Mouse (Mus musculus): ENCODE measurements around the gene Pdk1. TPM values are rescaled to one million over a fixed set of nuclear protein-coding genes. Genes with fewer than 3 reads are reported as not detected.

Pdk1 gene
- total and polyA plus RNA-seq, 3 experiments = 12.2 to 56.1 TPM; not detected in 1

DNA sequence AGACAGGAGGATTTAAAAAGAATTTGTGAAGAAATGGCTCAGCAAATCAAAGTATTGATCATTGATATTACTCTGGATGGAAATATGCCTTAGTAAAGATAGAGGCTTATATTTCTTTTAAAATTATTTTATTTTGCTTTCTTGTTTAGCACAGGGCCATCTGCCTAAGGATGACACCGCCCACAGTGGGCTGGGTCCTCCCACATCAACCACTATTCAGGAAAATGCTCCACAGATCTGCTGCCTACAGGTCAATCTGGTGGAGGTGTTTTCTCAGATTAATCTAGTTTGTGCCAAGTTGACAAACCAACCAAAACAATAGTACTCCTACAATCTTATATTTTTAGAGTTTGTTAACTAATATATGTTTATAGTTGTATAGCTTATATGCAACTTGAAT, 63.7 kb downstream of the Pdk1 start:
- Histone ChIP-seq H3K9ac (ENCODE audit: control insufficient read depth, low read depth, low read length, poor library complexity, severe bottlenecking) (no peak overlapping the region), H3K4me1 (ENCODE audit: control insufficient read depth in 1 of 2, insufficient read depth in 2 of 2, low read length in 2 of 2) (0 out of 4 replicates have a peak, but pooled peaks cover 0 to 2% of the 10 kb centered on the region in 2 experiments), H3K27me3 (ENCODE audit: control insufficient read depth in 1 of 2, insufficient read depth in 2 of 2, low read length in 2 of 2) (peaks cover 3% of the 10 kb centered on the region in 2 experiments), H3K9me3 (replicated peaks; ENCODE audit: insufficient read depth, low read length) (no peaks in the 10 kb centered on the region), H3K27ac (ENCODE audit: control insufficient read depth, low read depth, low read length) (no peak overlapping the region), H3K79me2 (ENCODE audit: control insufficient read depth, insufficient read depth, low read length, poor library complexity) (no peaks in the 10 kb centered on the region), H3K36me3 (ENCODE audit: control insufficient read depth in 1 of 2, insufficient read depth in 2 of 2, low read length in 2 of 2) (no peaks in the 10 kb centered on the region), H3K4me3 (ENCODE audit: control insufficient read depth in 1 of 2, insufficient read depth in 1 of 2, low read depth in 2 of 2, low read length in 2 of 2) (no peak overlapping the region)
- TF ChIP-seq CTCF (IDR thresholded peaks at IDR 0.05 in 2 of 3, conservative IDR thresholded peaks at IDR 0.05 in 1 of 3; ENCODE audit: control insufficient read depth in 1 of 3, insufficient read depth in 1 of 3, low read depth in 2 of 3, low read length in 3 of 3, poor library complexity in 1 of 3, severe bottlenecking in 1 of 3) = no peak
- no peak for TF ChIP-seq TCF12 (IDR thresholded peaks at IDR 0.05; ENCODE audit: low read depth, low read length)
- no peak for TF ChIP-seq TBP (IDR thresholded peaks at IDR 0.05; ENCODE audit: low read depth, low read length)
- TF ChIP-seq ZKSCAN1 (IDR thresholded peaks at IDR 0.05; ENCODE audit: low read depth, low read length) = no peak
- no peak for TF ChIP-seq MXI1 (IDR thresholded peaks at IDR 0.05; ENCODE audit: low read depth, low read length)
- no peak for TF ChIP-seq NRF1 (IDR thresholded peaks at IDR 0.05; ENCODE audit: insufficient read depth, low read depth, low read length, poor library complexity, severe bottlenecking)
- no peak for TF ChIP-seq ZNF384 (IDR thresholded peaks at IDR 0.05; ENCODE audit: low read depth, low read length)
- TF ChIP-seq CHD1 (IDR thresholded peaks at IDR 0.05; ENCODE audit: low read depth, low read length) = no peak
- no peak for TF ChIP-seq MYB (IDR thresholded peaks at IDR 0.05; ENCODE audit: low read depth, low read length)
- no peak for TF ChIP-seq GATA1 (IDR thresholded peaks at IDR 0.05; ENCODE audit: low read depth, low read length)
- TF ChIP-seq MAZ (IDR thresholded peaks at IDR 0.05; ENCODE audit: low read depth, low read length) = no peak
- TF ChIP-seq TAL1 (IDR thresholded peaks at IDR 0.05; ENCODE audit: low read length) = no peak
- TF ChIP-seq HCFC1 (IDR thresholded peaks at IDR 0.05; ENCODE audit: low read depth, low read length) = no peak
- no peak for TF ChIP-seq SIN3A (IDR thresholded peaks at IDR 0.05; ENCODE audit: low read length)
- no peak for TF ChIP-seq GABPA (IDR thresholded peaks at IDR 0.05; ENCODE audit: low read depth, low read length)
- TF ChIP-seq MAX (IDR thresholded peaks at IDR 0.05; ENCODE audit: low read length) = no peak
- no peak for TF ChIP-seq ZMIZ1 (IDR thresholded peaks at IDR 0.05; ENCODE audit: low read depth, low read length)
- TF ChIP-seq MEF2A (IDR thresholded peaks at IDR 0.05; ENCODE audit: extremely low read depth, insufficient replicate concordance, low read depth, low read length, poor library complexity, severe bottlenecking) = no peak
- no peak for DNase-seq (ENCODE audit: low read depth, low spot score)

DNA sequence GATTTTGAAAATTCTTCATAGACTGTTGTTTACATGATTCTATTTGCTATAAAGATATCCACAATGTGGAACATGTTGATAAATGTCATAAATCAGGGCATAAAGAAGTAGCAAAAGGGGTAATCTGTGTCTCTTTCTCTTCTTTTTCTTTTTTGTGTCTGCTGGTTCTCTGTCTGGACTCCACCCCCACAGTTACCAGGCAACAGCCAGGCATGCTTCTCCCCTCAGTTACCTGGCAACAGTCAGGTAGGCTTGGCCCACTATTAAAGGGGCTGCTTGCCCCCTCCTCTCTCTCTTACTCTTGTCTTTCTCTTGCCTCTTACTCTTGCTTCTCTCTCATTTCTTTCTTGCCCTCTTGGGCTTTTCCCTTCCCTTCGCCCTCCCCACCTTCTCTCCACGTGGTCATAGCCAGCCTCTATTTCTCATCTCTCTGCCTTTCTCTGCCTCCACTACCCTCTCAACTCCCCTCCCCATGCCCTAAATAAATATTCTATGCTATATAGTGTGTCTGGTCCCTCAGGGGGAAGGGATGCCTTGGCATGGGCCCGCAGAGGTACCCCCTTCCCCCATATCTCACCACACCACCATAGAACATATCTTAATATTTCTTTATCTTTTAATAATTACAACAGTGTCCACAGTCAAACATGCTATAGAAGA, 64.8 kb downstream of the Pdk1 start:
- no peak overlapping the region for H3K4me3 ChIP-seq (ENCODE audit: control insufficient read depth in 1 of 2, insufficient read depth in 1 of 2, low read depth in 2 of 2, low read length in 2 of 2)
- TF ChIP-seq ZC3H11A (IDR thresholded peaks at IDR 0.05; ENCODE audit: low read depth, low read length) (no peak), BHLHE40 (IDR thresholded peaks at IDR 0.05; ENCODE audit: borderline replicate concordance, low read depth, low read length) (no peak), MAX (IDR thresholded peaks at IDR 0.05; ENCODE audit: low read length) (no peak), USF2 (IDR thresholded peaks at IDR 0.05; ENCODE audit: borderline replicate concordance in 1 of 2, insufficient read depth in 1 of 2, low read depth in 1 of 2, low read length in 2 of 2) (no peak)
- no peaks in the 10 kb centered on the region for H3K36me3 ChIP-seq (ENCODE audit: control insufficient read depth in 1 of 2, insufficient read depth in 2 of 2, low read length in 2 of 2)
- H3K27ac ChIP-seq (ENCODE audit: control insufficient read depth, low read depth, low read length) = no peak overlapping the region
- H3K79me2 ChIP-seq (ENCODE audit: control insufficient read depth, insufficient read depth, low read length, poor library complexity) = no peaks in the 10 kb centered on the region
- no peaks in the 10 kb centered on the region for H3K9me3 ChIP-seq (replicated peaks; ENCODE audit: insufficient read depth, low read length)
- DNase-seq (ENCODE audit: low read depth, low spot score) = no peak
- no peak overlapping the region for H3K9ac ChIP-seq (ENCODE audit: control insufficient read depth, low read depth, low read length, poor library complexity, severe bottlenecking)
- H3K4me1 ChIP-seq (ENCODE audit: control insufficient read depth in 1 of 2, insufficient read depth in 2 of 2, low read length in 2 of 2) = 0 out of 4 replicates have a peak, but pooled peaks cover 0 to 3% of the 10 kb centered on the region in 2 experiments
- peaks cover 2 to 3% of the 10 kb centered on the region in 2 experiments for H3K27me3 ChIP-seq (ENCODE audit: control insufficient read depth in 1 of 2, insufficient read depth in 2 of 2, low read length in 2 of 2)

All from MEL (cell line).